Mouse (Mus musculus): ENCODE data around the gene Kcng1.

The Kcng1 gene

DNA sequence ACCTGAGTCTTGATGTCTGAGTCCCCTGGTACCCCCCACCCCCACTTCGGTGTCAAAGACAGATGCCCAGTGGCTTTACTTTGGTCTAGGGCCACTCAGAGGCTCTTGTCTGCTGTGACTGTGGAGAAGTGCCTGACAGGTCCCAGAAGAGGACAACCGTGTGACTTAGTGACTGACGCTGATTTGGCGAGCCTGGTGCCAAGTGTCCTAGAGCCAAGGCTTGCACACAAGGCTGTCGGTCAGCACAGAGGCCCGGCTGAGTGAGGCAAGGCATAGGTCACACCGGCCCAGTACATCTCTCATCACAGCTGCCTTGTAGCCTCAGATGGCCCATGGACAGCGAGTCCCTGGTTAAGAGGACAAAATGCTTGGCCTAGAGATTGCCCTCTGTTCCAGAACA lies 22.5 kb downstream of the Kcng1 start:
- DNase-seq: no peak

GRCm38 (mm10) chr2:168257188-168257587 lies 24.3 kb downstream of the Kcng1 start:
- DNase-seq: no peak

GRCm38 (mm10) chr2:168256506-168256905 lies 25.0 kb downstream of the Kcng1 start:
- DNase-seq: no peak

- no peak for DNase-seq
Measured at GRCm38 (mm10) chr2:168253822-168254221, 27.7 kb downstream of the Kcng1 start.

GRCm38 (mm10) chr2:168252639-168253292 lies 28.8 kb downstream of the Kcng1 start:
- DNase-seq: no peak

- DNase-seq: peak; percentile 81 to 94
Measured at GRCm38 (mm10) chr2:168250270-168250669, 31.3 kb downstream of the Kcng1 start.

- DNase-seq: no peak
Measured at GRCm38 (mm10) chr2:168248856-168249245, 32.7 kb downstream of the Kcng1 start.

DNA sequence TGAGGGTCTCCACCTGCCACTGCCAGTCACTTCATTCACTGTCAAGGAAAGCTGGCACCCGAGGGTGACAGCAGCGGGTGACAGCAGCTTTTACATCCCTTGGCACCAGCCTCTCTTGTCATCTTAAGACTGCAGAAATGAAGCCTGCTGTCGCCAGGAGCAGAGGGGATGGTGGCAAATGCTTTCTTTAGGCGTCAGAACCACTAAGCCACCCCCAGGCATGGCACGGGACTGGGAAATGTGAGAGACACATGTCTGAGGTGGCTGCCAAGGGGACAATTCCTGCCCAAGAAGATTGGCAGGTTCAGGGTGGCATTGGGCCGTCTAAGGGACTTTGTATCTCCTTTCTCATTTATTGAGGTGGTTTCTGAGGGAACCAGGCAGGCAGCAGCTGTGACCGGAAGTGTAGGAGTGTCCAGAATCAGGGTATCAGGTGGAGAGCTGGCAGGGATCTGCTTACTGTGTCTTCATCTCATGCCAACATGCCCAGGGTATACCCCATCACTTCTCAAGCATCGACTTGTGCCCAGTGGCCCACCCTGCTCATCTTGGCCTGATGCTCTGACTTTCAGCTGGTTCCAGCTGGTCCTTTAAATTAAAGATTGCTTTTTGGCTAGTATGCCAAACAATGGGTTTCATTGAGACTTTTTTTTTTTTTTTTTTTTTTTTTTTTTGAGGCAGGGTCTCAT lies 33.2 kb downstream of the Kcng1 start:
- no peak for DNase-seq

DNA sequence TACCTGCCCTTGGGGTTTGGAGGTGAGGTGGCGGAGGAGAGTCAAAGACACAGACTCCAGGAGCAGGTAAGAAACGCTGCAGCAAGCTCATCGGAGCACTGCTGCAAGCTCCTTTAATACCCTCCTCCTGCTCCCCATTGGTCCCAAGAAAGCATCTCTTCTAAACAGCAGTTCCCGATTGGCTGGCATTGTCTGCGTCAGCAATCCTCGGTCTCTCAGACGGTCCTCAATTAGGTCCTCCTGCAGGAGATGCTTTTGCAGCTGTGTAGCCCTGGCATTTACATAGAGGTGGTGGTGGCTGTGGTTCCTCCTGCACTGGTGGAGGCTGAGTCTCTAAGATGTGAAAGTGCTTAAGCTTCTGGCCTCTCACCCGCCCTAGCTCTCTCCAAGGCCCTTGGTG lies 36.0 kb downstream of the Kcng1 start:
- no peak for DNase-seq

DNA sequence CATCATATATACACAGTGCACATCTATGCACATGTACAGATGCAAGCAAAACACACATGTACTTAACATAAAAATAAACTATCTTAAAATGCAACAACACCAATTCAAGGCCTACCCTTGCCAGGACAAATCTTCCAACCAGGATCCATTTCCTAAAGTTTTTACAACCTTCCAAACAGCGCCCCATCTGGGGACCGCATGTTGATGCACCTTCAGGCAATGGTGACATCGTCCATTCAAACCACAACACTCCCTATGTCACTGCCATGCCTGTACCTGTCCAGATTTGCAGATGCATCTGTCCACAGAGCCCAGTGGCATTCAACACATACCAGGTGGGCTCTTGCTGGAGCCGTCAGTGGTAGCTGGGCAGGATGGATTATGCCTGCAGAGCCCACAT lies 38.3 kb downstream of the Kcng1 start:
- no peak for DNase-seq

DNA sequence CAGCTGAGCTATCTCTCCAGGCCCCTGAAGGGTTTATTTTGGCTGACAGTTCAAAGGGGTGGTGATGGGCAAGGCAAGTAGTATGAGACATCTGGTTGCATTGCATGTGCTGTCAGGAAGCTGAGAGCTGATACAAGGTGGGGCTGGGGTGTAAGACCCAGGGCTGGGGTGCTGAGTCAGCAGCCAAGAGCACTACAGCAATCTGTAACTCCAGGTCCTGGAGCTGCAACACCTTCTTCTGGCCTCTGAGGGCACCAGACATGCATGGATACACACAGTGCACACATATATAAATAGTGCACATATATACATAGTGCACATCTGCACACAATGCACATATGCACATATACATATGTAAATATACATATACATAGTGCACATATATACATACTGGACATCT lies 38.7 kb downstream of the Kcng1 start:
- DNase-seq: no peak

DNA sequence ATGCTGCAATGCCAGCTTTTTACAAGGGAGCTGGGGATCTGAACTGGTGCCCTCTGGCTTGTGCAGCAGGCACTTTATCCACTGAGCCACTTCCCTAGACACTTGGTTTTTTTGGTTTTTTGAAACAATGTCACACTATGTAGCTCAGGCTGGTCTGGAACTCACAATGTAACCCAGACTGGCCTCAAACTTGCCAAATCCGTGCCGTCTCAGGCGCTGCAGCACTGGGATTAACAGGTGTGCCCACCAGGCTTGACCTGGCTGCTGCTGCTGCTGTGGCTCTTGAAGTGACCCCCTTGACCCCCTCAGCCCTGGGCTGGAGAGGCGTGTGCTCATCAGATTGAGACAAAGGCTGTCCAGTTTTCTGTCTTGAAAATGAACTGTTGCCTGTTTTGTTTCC lies 43.2 kb downstream of the Kcng1 start:
- DNase-seq: no peak

- no peak for DNase-seq
Measured at GRCm38 (mm10) chr2:168233286-168233685, 48.2 kb downstream of the Kcng1 start.

DNA sequence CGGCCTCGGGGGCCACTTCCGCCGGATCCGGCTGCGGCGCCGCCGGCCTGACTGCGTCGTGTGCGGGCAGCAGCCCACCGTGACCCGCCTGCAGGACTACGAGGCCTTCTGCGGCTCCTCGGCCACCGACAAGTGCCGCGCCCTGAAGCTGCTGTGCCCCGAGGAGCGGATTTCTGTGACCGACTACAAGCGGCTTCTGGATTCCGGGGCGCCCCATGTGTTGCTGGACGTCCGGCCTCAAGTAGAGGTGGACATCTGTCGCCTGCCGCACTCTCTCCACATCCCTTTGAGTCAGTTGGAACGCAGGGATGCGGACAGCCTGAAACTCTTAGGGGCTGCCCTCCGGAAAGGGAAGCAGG lies 50.1 kb downstream of the Kcng1 start:
- peak in 1 of 2 experiments; percentile 19 for DNase-seq

GRCm38 (mm10) chr2:168230773-168231470 lies 50.6 kb downstream of the Kcng1 start:
- DNase-seq: peak; percentile 24 to 40

DNA sequence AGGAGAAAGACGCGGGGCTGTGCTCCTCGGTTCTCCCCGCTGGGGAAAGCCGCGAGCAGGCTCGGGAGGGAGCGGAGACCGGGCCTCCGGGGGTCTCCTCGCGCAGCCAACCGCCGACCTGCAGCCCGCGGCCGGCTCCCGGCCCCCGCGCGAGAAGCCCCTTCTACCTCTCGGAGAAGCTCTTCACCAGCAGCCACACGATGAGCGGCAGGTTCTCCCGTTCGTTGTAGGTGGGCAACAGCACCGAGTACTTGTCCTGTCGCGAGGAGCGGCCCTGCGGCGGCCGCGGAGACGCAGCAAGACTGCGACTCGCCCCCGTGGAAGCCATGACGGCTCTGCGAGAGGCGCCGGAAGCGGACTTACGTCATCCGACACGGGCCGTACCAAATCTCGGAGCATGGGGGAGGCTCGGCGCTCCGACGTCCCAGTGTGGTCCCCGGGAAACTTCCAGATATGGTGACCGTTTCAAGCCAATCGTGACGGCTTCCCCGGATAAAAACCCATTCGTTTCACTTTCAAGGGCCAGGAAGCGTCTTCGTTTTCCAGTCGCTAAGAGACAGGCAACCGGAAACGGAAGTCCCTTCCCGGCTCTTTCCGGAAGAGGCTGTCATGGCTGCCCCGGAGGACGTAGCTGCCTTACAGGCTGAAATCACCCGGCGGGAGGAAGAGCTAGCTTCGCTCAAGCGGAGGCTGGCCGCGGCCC lies 51.4 kb downstream of the Kcng1 start, which contains the start of the genes Gm20716, Dpm1 and Mocs3:
Gene Gm20716, minus strand, starts transcription at position 339 of the 703 bp plus-strand sequence.
Gene Dpm1, minus strand, starts transcription at position 566 of the 703 bp plus-strand sequence.
Gene Mocs3, plus strand, starts transcription at position 597 of the 703 bp plus-strand sequence.
- peak; percentile 80 to 89 for DNase-seq

DNA sequence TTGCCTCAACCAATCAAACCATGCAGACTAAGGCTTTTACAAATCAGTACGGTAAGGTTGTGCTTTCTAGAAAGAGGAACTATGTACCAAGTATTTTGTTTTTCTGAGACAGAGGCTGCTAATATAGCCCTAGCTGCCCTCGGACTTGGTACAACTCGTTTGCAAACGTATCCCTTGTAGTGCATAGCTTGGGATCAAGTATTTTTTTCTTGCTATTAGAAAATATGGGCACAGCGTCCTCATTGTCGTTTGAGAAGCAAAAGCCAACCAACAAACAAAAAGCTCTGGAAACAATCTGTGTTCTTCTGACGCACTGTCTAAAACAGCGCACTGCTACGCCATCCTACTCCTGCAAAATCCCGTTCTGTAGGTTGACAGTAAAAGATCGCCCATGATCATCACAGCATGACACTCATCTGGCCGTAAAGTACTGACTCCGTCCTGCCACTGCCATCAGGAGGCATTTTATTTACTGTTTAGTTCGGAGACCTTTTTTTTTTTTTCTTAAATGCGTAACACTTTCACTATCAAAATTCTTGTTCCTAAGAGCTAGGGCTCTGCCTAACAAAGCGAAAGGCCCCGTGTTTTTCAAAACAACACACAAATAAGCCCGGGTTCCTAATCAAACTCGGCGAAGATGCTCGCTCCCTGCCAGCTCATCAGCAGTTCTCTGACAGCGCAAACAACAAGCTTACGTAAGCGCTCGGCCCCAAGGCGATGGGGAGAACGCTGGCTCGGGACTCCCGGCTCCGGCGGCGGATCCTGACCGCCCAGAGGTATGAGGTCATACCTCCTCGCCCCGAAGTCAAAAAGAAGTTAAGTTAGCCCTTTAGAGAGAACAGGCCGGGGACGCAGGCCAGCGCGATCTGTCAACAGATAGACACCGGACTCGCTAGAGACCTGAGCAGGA lies 52.2 kb downstream of the Kcng1 start:
- DNase-seq: peak; percentile 41 to 48

GRCm38 (mm10) chr2:168223326-168223725 lies 58.2 kb downstream of the Kcng1 start:
- no peak for DNase-seq

DNA sequence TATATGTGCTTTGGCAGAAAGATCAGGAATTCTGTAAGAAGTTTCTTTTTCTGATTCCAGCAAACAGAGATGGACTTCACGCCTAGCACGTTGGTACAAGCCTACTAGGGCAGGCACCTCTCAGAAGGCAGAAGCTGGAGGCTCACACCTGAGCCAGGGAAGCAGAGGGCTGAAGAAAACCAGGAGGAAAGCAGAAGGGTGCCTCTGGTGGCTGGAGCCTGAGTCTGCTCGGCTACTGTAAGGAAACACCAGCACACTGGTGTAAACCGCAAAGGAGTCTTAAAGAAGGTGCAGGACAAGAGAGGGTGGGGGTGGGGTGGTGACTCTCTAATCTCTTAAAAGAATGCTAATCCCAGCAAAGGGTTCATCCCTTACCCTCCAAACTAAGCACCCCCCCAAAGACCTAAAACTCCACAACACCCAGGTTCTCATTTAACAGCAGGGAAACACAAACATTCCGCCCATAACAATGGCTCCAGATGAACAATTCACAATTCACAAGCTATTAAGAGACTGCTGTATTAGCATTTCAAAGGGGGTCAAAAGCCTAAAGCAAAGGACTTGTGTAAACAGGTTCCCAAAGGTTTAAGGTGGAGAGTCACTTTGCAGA lies 67.6 kb downstream of the Kcng1 start:
- DNase-seq: no peak
